Mouse (Mus musculus) limb, embryonic 15.5 days (tissue): ENCODE measurements around the gene Tyk2. TPM values are rescaled to one million over a fixed set of nuclear protein-coding genes. Genes with fewer than 3 reads are reported as not detected.

Experiments used
- ATAC-seq: fragments of 200-750 bp; cut with Nextera tagmentation; 2 replicates; pipeline ENCODE4 v1.8.0; 2017; ENCODE audit warnings: low read depth, moderate TSS enrichment; ENCODE audit not compliant: insufficient number of reproducible peaks, low FRiP score, low TSS enrichment
- H3K27ac ChIP-seq: fragments of 300-500 bp; sonication (generic); 2 replicates; pipeline ENCODE4 v1.5.1; 2015; ENCODE audit warnings: moderate library complexity, mild to moderate bottlenecking, inconsistent platforms
- H3K27me3 ChIP-seq: fragments of 300-500 bp; sonication (generic); 2 replicates; pipeline ENCODE4 v1.6.1; 2015; ENCODE audit warnings: inconsistent platforms
- H3K36me3 ChIP-seq: fragments of 300-500 bp; sonication (generic); 2 replicates; pipeline ENCODE4 v1.6.1; 2015; ENCODE audit warnings: inconsistent platforms
- H3K4me1 ChIP-seq: fragments of 300-500 bp; sonication (generic); 2 replicates; pipeline ENCODE4 v1.6.1; 2015; ENCODE audit warnings: inconsistent platforms
- H3K4me2 ChIP-seq: fragments of 300-500 bp; sonication (generic); 2 replicates; pipeline ENCODE4 v1.6.1; 2015; ENCODE audit warnings: mild to moderate bottlenecking, inconsistent platforms
- H3K4me3 ChIP-seq: fragments of 300-500 bp; sonication (generic); 2 replicates; pipeline ENCODE4 v1.5.1; 2015; ENCODE audit warnings: mild to moderate bottlenecking, inconsistent platforms
- H3K9ac ChIP-seq: fragments of 300-500 bp; sonication (generic); 2 replicates; pipeline ENCODE4 v1.6.1; 2015; ENCODE audit warnings: inconsistent platforms
- H3K9me3 ChIP-seq: fragments of 300-500 bp; sonication (generic); 2 replicates; pipeline ENCODE4 v1.6.1; 2016; ENCODE audit warnings: inconsistent platforms
- WGBS: fragments of 180-500 bp; shearing (Covaris S2); methylation state at CpG from one replicate; pipeline ENCODE4 v1.1.7; 2015; 5-methylcytosine and 5-hydroxymethylcytosine counted together
- polyA plus RNA-seq: library from polyadenylated mRNA; unstranded; fragments of >200 nt; fragmentation: Nextera tagmentation; extraction: Ambion mirVana; gene quantifications from 2 replicates; pipeline ENCODE4 v1.2.1, GENCODE M21; 2015

Tyk2 gene
- polyA plus RNA-seq, 1 experiment from 2014 or later = 13.1 TPM

DNA sequence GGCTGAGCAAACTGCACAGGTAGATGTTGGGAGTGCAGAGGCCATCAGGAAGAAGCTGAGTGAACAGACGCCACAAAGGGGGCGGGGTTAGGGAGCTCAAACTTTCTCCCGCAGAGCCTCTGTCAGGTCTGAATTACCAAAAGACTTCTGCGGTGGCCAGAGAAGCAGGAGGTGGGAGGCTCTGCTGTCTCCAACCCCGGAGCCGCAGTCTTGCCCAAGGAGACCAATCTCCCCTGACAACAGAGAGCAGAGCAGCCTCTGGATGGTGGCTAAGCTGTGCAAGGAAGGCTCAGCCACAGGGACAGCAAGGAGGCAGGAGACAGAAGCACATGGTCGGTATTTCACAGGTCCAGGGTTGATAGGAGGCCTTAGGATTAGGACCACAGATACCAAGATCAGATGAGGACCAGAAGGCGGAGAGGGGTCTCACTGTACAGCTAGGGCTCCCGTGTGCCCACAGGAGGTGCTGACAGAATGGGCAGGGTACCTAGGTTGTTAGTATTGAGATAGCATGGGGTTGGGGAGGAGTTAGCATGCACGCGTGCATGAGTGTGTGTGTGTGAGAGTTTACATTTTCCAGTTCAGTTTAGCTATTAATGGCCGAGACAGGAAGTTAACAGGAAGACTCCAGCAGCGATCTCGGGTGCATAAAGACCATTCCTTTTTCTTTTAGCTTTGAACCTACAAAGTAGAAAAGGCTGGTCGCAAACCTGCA, 30.4 kb downstream of the Tyk2 start:
- Histone ChIP-seq H3K4me3 (no peak overlapping the region), H3K27me3 (no peaks in the 10 kb centered on the region), H3K4me2 (no peak overlapping the region), H3K36me3 (peaks cover 3% of the 10 kb centered on the region; the same call in 1 of the 2 replicates), H3K27ac (no peak overlapping the region), H3K9me3 (no peaks in the 10 kb centered on the region), H3K9ac (no peak overlapping the region), H3K4me1 (peaks cover 6% of the 10 kb centered on the region)
- 50% methylated on average over 15 of the region's 15 CpGs for WGBS
- ATAC-seq = no peak

DNA sequence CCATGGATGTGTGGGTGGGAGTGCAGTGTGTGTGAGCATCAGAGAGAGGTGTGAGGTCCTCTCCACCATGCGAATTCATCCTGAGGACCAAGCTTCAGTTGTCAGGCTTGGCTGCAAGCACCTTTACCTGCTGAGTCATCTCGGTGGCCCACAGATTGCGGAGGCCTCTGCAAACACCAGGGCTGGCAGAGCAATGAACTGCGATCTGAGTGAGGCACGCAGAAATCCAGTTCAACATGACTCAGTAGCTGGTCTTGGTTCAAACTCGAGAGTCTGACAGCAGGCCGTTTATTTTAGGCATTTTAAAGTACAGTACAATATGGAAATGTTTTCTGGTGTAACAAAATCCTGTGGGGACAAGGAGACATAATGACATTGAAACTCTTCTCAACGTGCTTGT, 33.2 kb downstream of the Tyk2 start:
- Histone ChIP-seq H3K4me1 (peaks cover 6% of the 10 kb centered on the region), H3K9me3 (no peaks in the 10 kb centered on the region), H3K9ac (no peak overlapping the region), H3K27me3 (no peaks in the 10 kb centered on the region), H3K36me3 (no peaks in the 10 kb centered on the region), H3K4me2 (no peak overlapping the region), H3K4me3 (no peak overlapping the region), H3K27ac (no peak overlapping the region)
- no peak for ATAC-seq
- 77% methylated on average over 8 of the region's 8 CpGs for WGBS

DNA sequence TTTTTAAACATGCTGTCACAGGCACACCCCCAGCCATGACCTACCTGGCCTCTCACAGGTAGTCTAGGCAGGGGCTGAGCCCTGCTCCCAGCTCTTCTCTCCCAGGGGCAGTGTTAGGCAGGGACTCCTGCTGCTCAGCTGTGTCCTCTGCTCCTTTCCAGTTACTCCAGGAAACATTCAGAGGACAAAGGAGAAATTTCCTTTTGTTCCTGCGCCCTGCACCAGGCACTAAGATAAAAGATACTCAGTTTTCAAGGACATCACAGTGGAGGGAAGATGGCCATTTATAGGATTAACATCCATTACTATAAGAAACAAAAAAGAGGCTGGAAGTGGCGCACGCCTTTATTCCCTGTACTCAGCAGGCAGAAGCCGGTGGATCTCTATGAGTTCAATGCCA, 35.1 kb downstream of the Tyk2 start:
- no peak for ATAC-seq
- whole genome bisulfite sequencing = 91% methylated on average over 4 of the region's 4 CpGs
- Histone ChIP-seq H3K27ac (no peak overlapping the region), H3K4me2 (no peak overlapping the region), H3K27me3 (no peaks in the 10 kb centered on the region), H3K9ac (no peak overlapping the region), H3K36me3 (no peaks in the 10 kb centered on the region), H3K4me1 (peaks cover 7% of the 10 kb centered on the region), H3K9me3 (no peaks in the 10 kb centered on the region), H3K4me3 (no peak overlapping the region)

DNA sequence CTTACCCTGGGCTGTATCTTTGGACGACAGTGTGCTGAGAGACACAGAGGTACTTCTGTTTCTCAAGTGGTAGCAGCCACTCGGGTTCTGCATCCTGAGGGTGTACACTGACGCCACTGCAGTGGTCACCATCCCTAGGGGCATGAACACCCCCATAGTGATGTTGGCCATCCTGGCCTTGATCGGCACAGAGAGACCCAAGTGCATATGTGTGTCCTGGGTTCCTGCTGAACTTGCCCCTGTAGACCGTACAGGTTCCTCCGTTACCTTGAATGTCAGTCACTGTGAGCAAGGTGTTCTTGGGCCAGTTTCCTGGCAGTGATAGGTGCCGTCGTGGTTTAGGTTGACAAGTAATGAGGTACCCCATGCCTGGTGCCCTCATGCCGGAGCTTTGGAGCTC, 37.6 kb downstream of the Tyk2 start:
- 94% methylated on average over 9 of the region's 9 CpGs for WGBS
- Histone ChIP-seq H3K27me3 (no peaks in the 10 kb centered on the region), H3K9ac (no peak overlapping the region), H3K4me2 (no peak overlapping the region), H3K27ac (no peak overlapping the region), H3K36me3 (peaks cover 17% of the 10 kb centered on the region), H3K4me1 (peaks cover 13% of the 10 kb centered on the region), H3K9me3 (no peaks in the 10 kb centered on the region), H3K4me3 (no peak overlapping the region)
- no peak for ATAC-seq

DNA sequence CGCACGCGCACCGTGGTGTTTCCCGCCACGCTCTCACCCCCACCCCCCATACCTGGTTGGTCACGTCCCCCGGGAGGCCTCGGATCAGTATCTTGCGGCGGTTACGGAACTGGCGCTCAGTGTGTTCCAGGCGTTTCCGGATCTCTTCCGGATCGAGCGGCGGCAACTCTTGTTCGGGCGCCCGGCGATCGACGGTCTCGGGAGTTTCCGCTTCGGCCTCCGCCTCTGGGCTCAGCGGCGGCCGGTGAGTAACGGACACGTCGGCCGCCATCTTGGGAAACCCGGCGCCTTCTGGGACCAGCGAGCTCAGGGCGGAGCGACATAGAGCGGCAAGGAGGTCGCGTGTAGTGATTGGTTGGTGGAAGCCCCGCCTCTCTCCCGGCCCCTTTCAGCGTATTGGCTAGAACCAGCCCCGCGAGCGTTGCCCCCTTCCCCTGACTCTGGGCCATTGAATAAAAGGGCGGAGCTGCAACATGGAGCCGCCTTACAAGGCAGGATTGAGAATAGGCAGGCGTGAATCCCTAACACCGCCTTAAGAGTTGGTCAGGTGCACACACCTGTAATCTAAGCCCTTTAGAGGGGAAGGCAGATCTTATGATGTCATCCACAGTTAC, 39.2 kb downstream of the Tyk2 start, which contains the start of the genes Gm38431 and Raver1:
Gm38431 (minus strand) TSS at position 291 of the 614 bp plus-strand sequence.
Raver1 (minus strand) TSS at position 302 of the 614 bp plus-strand sequence.
- Histone ChIP-seq H3K9ac (peak within 1 kb of the TSS; percentile 90), H3K27ac (peak within 1 kb of the TSS; percentile 95), H3K4me1 (peaks cover 13% of the 10 kb centered on the region), H3K9me3 (no peaks in the 10 kb centered on the region), H3K4me3 (peak within 1 kb of the TSS; percentile 67), H3K36me3 (peaks cover 33% of the 10 kb centered on the region), H3K4me2 (peak within 1 kb of the TSS; percentile 71), H3K27me3 (no peaks in the 10 kb centered on the region)
- peak; percentile 100 for ATAC-seq
- under 1% methylated on average over 54 of the region's 54 CpGs for WGBS

DNA sequence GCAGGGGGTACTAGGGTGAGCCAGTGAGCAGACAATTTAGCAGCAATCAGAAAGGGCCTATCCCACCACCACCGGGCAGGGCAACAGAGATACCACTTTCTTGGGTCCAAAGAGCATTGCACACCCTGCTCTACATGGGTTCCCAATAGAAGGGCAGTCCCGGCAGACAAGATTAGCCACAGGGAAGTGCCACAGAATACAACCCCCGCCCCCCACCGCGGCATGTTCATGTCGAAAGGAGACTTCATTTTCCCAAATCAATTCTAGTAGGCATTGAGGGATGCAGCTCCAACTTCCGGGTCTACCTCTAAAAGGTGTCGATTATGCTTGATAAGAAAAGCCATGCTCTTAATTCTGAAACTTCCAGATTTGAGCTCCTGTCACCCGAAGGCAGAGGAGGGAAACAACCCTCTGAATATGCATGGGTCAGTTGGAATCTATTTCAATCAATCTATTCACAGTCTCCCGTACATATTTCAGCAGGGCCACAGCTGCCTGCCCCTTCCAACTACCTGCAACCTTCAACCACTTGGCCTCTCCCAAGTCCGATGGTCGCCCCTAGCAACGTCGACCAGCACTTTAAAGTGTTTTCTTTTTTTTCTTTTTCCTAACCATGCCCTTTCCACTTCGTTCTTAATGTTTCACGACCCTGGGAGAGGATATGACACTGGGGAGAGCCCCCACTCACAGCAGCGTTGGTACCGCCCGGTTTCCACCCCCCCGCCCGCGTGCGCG, 39.9 kb downstream of the Tyk2 start:
- Histone ChIP-seq H3K9ac (peak overlapping the region; percentile 90), H3K27ac (peak overlapping the region; percentile 95), H3K4me3 (peak overlapping the region; percentile 67), H3K9me3 (no peaks in the 10 kb centered on the region), H3K4me1 (peaks cover 13% of the 10 kb centered on the region), H3K27me3 (no peaks in the 10 kb centered on the region), H3K4me2 (peak overlapping the region; percentile 71), H3K36me3 (peaks cover 40% of the 10 kb centered on the region)
- WGBS = 5% methylated on average over 24 of the region's 24 CpGs
- ATAC-seq = no peak

DNA sequence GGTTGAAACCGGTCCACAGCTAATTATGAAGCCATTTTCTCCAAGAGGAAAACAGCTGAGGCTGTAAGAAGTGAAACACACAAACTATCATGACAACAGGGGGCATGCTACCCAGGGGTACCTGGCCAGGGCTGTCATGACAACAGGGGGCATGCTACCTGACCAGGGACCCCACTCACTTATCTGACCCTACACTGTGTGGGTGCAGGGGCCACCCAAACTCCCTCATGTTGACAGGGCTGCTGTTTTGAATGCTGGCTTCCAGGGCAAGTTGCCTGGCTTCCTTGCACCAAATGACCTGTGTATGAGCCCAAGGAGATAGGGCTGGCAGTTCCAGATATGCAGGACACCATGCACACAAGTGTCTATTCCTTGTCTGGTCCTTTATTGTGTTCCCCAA, 40.5 kb downstream of the Tyk2 start:
- H3K36me3 ChIP-seq = peaks cover 46% of the 10 kb centered on the region
- 86% methylated on average over 1 of the region's 1 CpGs for WGBS
- no peaks in the 10 kb centered on the region for H3K27me3 ChIP-seq
- H3K4me1 ChIP-seq = peaks cover 13% of the 10 kb centered on the region
- H3K4me2 ChIP-seq = peak overlapping the region; percentile 71
- no peaks in the 10 kb centered on the region for H3K9me3 ChIP-seq
- ATAC-seq = no peak
- H3K4me3 ChIP-seq = peak overlapping the region; percentile 67
- H3K9ac ChIP-seq = peak overlapping the region; percentile 90
- H3K27ac ChIP-seq = no peak overlapping the region

DNA sequence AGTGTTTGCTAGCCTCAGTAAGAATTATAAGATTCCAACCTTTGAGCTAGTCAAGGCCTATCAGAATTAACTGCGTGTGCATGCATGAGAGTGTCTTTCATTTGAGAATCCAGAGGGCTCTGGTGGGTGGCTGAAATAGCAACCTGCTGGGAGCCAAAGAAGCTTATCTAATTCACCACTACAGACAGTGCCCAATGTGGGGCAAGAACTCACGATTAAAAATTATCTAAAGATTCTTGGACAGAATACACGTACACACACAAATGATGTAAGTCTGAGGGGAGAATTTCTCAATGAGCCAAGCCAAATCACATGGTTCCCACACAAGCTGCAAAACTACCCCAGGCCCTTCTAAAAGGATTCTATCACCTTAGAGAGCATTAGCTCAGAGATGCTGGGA, 47.7 kb downstream of the Tyk2 start:
- no peaks in the 10 kb centered on the region for H3K9me3 ChIP-seq
- H3K9ac ChIP-seq = no peak overlapping the region
- no peak overlapping the region for H3K4me3 ChIP-seq
- no peak overlapping the region for H3K27ac ChIP-seq
- H3K4me2 ChIP-seq = no peak overlapping the region
- peaks cover 96% of the 10 kb centered on the region for H3K36me3 ChIP-seq
- no peak for ATAC-seq
- 90% methylated on average over 3 of the region's 3 CpGs for WGBS
- no peaks in the 10 kb centered on the region for H3K27me3 ChIP-seq
- no peaks in the 10 kb centered on the region for H3K4me1 ChIP-seq

DNA sequence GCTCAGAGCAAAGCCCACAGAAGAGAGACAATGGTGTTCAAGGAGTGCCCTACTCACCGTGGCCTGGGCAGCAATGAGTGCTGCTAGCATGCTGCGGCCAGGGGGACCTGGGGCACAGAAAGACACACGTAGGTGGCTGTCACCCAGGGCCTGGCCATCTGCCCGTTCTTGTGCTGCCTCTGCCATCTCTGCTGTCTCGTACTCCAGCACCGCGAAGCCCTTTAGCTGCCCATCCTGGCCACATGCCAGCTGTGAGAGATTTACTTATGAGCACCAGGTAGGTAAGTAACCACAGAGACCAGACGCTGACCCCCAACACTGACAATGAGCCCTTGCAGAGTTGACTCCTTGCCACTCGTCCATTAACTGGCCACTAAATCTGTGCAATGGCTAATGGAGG, 49.9 kb downstream of the Tyk2 start:
- H3K4me3 ChIP-seq = no peak overlapping the region
- ATAC-seq = no peak
- 91% methylated on average over 9 of the region's 9 CpGs for WGBS

DNA sequence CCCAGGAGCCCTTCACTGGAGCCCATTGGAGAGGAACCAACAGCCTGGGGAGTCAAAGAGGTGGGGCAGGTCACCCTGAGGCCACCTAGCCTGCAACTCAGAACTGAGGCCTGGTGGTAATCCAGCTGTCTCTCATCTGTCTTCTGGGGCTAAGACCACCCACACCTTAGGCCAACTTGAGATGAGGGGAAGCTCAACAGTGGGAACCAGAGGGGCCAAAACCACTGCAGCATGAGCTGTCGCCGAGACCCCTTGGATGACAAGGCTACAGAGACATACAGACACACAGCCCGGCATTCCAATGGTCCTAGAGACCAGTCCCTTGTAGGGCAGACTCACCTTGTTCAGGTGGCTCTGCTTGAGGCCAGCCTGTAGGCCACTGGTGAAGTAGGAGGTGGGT, 55.4 kb downstream of the Tyk2 start:
- no peak overlapping the region for H3K4me3 ChIP-seq
- peaks cover 16% of the 10 kb centered on the region for H3K4me1 ChIP-seq
- no peaks in the 10 kb centered on the region for H3K27me3 ChIP-seq
- H3K27ac ChIP-seq = no peak overlapping the region
- 92% methylated on average over 3 of the region's 3 CpGs for WGBS
- no peak for ATAC-seq
- H3K9me3 ChIP-seq = no peaks in the 10 kb centered on the region
- H3K9ac ChIP-seq = no peak overlapping the region
- H3K4me2 ChIP-seq = no peak overlapping the region
- H3K36me3 ChIP-seq = peaks cover 61% of the 10 kb centered on the region

More for the DNA sequence above, 49.9 kb downstream of the Tyk2 start:
- Histone ChIP-seq H3K9ac (no peak overlapping the region), H3K27me3 (no peaks in the 10 kb centered on the region), H3K4me1 (no peaks in the 10 kb centered on the region), H3K9me3 (no peaks in the 10 kb centered on the region), H3K36me3 (peaks cover 96% of the 10 kb centered on the region), H3K27ac (no peak overlapping the region), H3K4me2 (no peak overlapping the region)

DNA sequence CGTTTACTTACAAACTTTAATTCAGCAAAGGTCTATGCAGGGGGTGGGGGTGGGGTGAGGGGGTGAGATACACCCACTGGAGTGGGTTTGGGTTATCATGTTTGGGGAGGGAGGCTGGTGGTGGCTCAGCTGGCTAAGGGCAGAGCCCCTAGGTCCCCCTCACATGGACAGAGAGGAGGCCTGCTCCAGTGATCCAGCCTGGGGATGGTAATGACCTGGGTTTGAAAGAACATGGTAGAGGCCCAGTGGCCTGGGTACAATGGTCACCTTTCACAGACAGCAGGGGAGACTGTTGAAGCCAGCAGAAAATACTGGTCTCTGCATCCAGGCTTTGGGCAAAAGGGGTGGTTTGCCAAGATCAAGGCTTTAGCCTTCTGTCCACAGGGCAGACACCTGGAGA, 56.9 kb downstream of the Tyk2 start:
- Histone ChIP-seq H3K27ac (peak overlapping the region; percentile 74; the same call in 1 of the 2 replicates), H3K4me3 (no peak overlapping the region), H3K4me1 (peaks cover 16% of the 10 kb centered on the region), H3K4me2 (peak overlapping the region; percentile 87; the same call in 1 of the 2 replicates), H3K27me3 (no peaks in the 10 kb centered on the region), H3K9ac (no peak overlapping the region), H3K9me3 (no peaks in the 10 kb centered on the region), H3K36me3 (peaks cover 48% of the 10 kb centered on the region)
- WGBS = 74% methylated on average over 1 of the region's 1 CpGs
- ATAC-seq = no peak
